In the genomic region with DNA sequence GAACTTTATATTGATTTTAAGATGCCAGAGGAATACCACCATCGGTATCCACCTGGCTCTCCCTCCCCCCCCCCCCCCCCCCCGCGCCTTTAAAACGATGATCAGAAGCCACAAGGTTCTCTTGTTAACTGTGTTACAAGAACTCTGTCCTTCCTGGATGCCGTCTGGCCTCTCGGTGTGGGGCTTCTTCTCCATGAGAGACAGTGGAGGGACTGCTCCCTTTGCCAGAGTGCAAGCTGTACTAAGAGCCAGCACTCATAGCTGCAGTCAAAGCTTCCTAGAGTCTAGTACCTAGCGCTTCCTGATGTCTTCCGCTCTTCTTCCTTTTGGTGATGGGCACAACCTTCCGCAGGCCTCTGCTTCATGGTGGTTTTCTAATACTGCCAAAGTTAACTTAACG, we compare ENCODE assay signal across 22 mouse cellular contexts.
DNase-seq lines count a peak whose midpoint lies in the region; ATAC-seq and TF ChIP-seq lines count a peak whose summit lies in the region.
"Had no signal": no experiment of that assay in that cellular context is flagged by ENCODE, and none has a peak within 500 bp of the region (broad histone marks: within the 10 kb centered on the region; RNA-seq: fewer than 3 reads in every experiment).

No protein-coding gene starts in this region.

- H3K4me2 ChIP-seq in limb, embryonic 13.5 days (replicated peaks), result no peak overlapping the region
- H3K4me2 ChIP-seq: embryonic facial prominence, embryonic 15.5 days; forebrain, embryonic 15.5 days; heart, embryonic 11.5 days; heart, embryonic 15.5 days; hindbrain, embryonic 14.5 days had no signal

- no peaks in the 10 kb centered on the region for H3K9me3 ChIP-seq in limb, embryonic 13.5 days
- H3K9me3 ChIP-seq in limb, embryonic 10.5 days (replicated peaks), result no peaks in the 10 kb centered on the region
- H3K9me3 ChIP-seq: embryonic facial prominence, embryonic 15.5 days; forebrain, embryonic 10.5 days; forebrain, embryonic 15.5 days; heart, embryonic 15.5 days had no signal

- no peak for TF ChIP-seq CTCF in cerebellum, adult 2 months (IDR thresholded peaks at IDR 0.05; ENCODE audit: borderline replicate concordance, insufficient read depth, low read depth, low read length)

- no peak overlapping the region for H3K4me3 ChIP-seq in limb, embryonic 13.5 days
- no peak overlapping the region for H3K4me3 ChIP-seq in limb, embryonic 10.5 days
- H3K4me3 ChIP-seq in cerebellum, adult 2 months (replicated peaks; ENCODE audit: insufficient read depth, low read depth, low read length), result no peak overlapping the region
- H3K4me3 ChIP-seq: embryonic facial prominence, embryonic 15.5 days; erythroblast, embryonic 14.5 days; forebrain, embryonic 10.5 days; forebrain, embryonic 15.5 days; heart, adult 2 months; heart, embryonic 15.5 days had no signal

- peaks cover 48% of the 10 kb centered on the region for H3K36me3 ChIP-seq in limb, embryonic 13.5 days
- H3K36me3 ChIP-seq in limb, embryonic 10.5 days, result peaks cover 37% of the 10 kb centered on the region
- H3K36me3 ChIP-seq: G1E; heart, embryonic 15.5 days had no signal

- peak overlapping the region; percentile 28; the same call in 1 of the 2 replicates for H3K27ac ChIP-seq in limb, embryonic 13.5 days
- no peak overlapping the region for H3K27ac ChIP-seq in limb, embryonic 10.5 days
- peak overlapping the region; percentile 10; the same call in 1 of the 2 replicates for H3K27ac ChIP-seq in cerebellum, adult 2 months (ENCODE audit: insufficient read depth, low read length)
- H3K27ac ChIP-seq: embryonic facial prominence, embryonic 15.5 days; forebrain, embryonic 10.5 days; forebrain, embryonic 15.5 days; heart, adult 2 months; heart, embryonic 15.5 days; hindbrain, embryonic 14.5 days had no signal

- 78% methylated on average over 9 of the region's 10 CpGs for WGBS in limb, embryonic 13.5 days
- WGBS in limb, embryonic 10.5 days, result 83% methylated on average over 10 of the region's 10 CpGs
- 36% methylated on average over 10 of the region's 10 CpGs for WGBS in cerebellum, adult 2 months

- H3K27me3 ChIP-seq in limb, embryonic 13.5 days, result no peaks in the 10 kb centered on the region
- H3K27me3 ChIP-seq in limb, embryonic 10.5 days (ENCODE audit: low read depth, poor library complexity, severe bottlenecking), result no peaks in the 10 kb centered on the region
- H3K27me3 ChIP-seq in cerebellum, adult 2 months (ENCODE audit: control insufficient read depth, insufficient read depth, low read length), result no peaks in the 10 kb centered on the region
- H3K27me3 ChIP-seq: embryonic facial prominence, embryonic 15.5 days; forebrain, embryonic 15.5 days had no signal

- DNase-seq in cerebellum, postnatal 4 days (ENCODE audit: low spot score in 2 of 2), result no peak
- DNase-seq in limb, embryonic 10.5 days (ENCODE audit: low spot score), result no peak
- peak; percentile 46 to 56 for DNase-seq in cerebellum, adult 2 months
- DNase-seq in cerebellum, postnatal 25 days, result peak; percentile 41 to 50
- no peak for DNase-seq in adrenal gland, postnatal 10 days
- DNase-seq: adrenal gland, adult 8-10 months; B cell, adult 2 months; gastrocnemius, postnatal 36 days; heart, adult 2 months; heart, postnatal 14 days had no signal

- H3K4me1 ChIP-seq in limb, embryonic 13.5 days, result peaks cover 25% of the 10 kb centered on the region
- peaks cover 27% of the 10 kb centered on the region for H3K4me1 ChIP-seq in limb, embryonic 10.5 days
- H3K4me1 ChIP-seq in cerebellum, adult 2 months (ENCODE audit: control insufficient read depth, insufficient read depth, low read length), result peaks cover 13% of the 10 kb centered on the region
- H3K4me1 ChIP-seq: embryonic facial prominence, embryonic 15.5 days had no signal

- no peak for TF ChIP-seq POLR2A in cerebellum, adult 2 months (IDR thresholded peaks at IDR 0.05; ENCODE audit: borderline replicate concordance, insufficient read depth, low read length)

- H3K9ac ChIP-seq in limb, embryonic 13.5 days, result no peak overlapping the region
- H3K9ac ChIP-seq: embryonic facial prominence, embryonic 15.5 days; forebrain, embryonic 15.5 days; heart, embryonic 15.5 days; hindbrain, embryonic 14.5 days had no signal

- peak; percentile 50; the same call in 1 of the 2 replicates for ATAC-seq in cerebellum, adult (ENCODE audit: insufficient number of reproducible peaks, low FRiP score, low TSS enrichment)
- ATAC-seq in limb, embryonic 13.5 days (ENCODE audit: low FRiP score, low read depth), result no peak
- ATAC-seq: CD4-positive, CD25-positive, alpha-beta regulatory T cell, adult 4 months; forebrain, embryonic 15.5 days; intestine, embryonic 16.5 days had no signal

Comparison
In these comparisons a context has a peak if more than half of its experiments do, and no peak if none do; other contexts are left out.
1. DNase-seq: peak in cerebellum, adult 2 months (2 of 2) and cerebellum, postnatal 25 days (2 of 2); none in cerebellum, postnatal 4 days (0 of 2), limb, embryonic 10.5 days (single experiment) and adrenal gland, postnatal 10 days (single experiment).